Mouse (Mus musculus) megakaryocyte, embryonic 14.5 days (primary cell): ENCODE results near the gene Phox2b.

ENCODE experiments used
- FLI1 ChIP-seq: IDR thresholded peaks from 2 replicates; pipeline ENCODE4 v1.6.1; 2012; ENCODE audit warnings: low read length, inconsistent platforms, mixed read lengths
- GATA1 ChIP-seq: IDR thresholded peaks from 3 replicates; pipeline ENCODE4 v1.6.1; 2012; ENCODE audit warnings: mixed read lengths, low read length, inconsistent platforms, borderline replicate concordance

GRCm38 (mm10) chr5:67091766-67092165, 7.3 kb downstream of the Phox2b start:
- TF ChIP-seq FLI1 (no peak), GATA1 (no peak)
